Mouse (Mus musculus) frontal cortex, postnatal 36 days (tissue): ENCODE results near the gene Gm20388.

Experiments used
- DNase-seq, 2 experiments: peaks; one replicate each; pipeline ENCODE4 v3.0.0; 2022; ENCODE audit warnings: low spot score in 2 of 2

Gm20388 gene

GRCm38 (mm10) chr8:122806956-122807538 lies 2896.4 kb downstream of the Gm20388 start:
- no peak for DNase-seq

- no peak for DNase-seq
Observed at GRCm38 (mm10) chr8:122807907-122808306, 2897.3 kb downstream of the Gm20388 start.

DNA sequence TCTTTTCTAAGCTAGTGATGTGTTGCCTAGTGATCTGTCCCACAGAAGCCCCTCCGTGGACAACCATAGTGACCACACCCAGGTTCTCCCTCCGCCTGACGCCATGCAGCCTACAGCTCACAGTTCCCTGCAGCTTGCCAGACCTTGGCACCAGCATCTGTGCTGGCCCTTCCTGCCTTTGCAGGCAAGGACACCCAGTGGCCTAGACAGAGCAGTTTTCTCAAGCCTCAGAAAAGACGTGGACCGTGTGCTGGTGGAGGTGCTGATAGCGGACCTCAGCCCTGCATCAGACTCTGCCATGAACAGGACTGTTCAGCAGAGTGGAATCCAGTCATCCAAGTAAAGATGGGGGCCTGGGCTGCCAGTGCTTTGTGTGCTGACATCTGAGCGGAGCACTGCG lies 2899.7 kb downstream of the Gm20388 start:
- no peak for DNase-seq

DNA sequence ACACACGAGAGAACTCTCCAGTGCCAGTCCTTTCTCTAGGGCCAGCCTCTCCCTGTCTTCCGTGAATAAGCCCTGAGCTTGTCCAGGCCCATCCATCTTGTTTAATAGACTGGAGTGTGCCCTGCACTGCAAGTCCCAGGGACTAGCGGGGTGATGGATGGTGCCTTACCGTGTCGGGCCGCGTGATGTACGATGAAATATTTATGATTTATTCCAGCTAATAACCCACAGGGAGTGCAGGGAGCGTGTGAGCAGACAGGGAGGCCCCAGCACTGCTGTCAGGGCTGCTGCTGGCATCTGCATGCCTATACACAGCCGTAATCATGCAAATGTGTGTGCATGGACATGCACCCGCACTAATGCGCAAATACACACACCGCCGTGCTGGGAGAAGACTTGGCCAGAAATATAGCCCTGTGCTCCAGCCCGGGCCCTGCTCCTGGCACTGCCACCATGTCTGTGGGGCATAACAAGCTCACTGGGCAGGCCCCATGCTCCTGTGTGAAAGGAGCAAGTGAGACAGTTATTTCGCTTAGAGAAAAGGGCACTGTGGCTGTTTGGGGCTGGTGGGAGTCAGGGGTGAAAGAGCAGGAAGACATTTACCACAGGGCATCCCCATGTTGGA lies 2901.3 kb downstream of the Gm20388 start:
- DNase-seq = no peak

DNA sequence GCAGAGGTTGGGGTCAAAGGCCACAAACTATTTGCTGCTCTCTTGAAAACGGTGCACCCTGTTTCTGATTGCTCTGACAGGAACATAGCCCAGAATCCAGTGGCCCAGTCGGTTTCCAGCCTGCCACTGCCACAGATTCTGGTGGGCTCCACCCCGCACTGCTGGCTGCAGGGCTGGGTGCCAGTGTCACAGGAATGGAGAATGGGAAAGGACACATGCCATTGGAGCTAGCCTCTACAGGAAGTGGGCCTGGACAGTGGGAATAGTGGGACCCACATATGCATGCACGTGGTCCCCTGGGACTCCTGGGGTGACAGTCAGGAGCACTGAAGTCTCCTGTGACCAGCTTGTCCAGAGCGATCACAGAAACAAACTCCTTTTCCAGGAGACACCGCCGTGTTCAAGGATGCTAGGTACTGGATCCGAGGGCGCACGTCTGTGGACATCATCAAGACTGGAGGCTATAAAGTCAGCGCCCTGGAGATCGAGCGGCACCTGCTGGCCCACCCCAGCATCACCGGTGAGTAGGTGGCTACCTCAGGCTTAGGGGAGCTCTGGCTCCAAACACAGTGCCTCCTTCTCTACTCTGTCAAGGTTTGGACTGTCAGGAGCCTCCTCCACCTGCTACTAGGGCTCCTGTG lies 2902.1 kb downstream of the Gm20388 start:
- no peak for DNase-seq

- DNase-seq = no peak
Observed at GRCm38 (mm10) chr8:122814608-122815007, 2904.0 kb downstream of the Gm20388 start.

GRCm38 (mm10) chr8:122816965-122817364 lies 2906.3 kb downstream of the Gm20388 start:
- no peak for DNase-seq

DNA sequence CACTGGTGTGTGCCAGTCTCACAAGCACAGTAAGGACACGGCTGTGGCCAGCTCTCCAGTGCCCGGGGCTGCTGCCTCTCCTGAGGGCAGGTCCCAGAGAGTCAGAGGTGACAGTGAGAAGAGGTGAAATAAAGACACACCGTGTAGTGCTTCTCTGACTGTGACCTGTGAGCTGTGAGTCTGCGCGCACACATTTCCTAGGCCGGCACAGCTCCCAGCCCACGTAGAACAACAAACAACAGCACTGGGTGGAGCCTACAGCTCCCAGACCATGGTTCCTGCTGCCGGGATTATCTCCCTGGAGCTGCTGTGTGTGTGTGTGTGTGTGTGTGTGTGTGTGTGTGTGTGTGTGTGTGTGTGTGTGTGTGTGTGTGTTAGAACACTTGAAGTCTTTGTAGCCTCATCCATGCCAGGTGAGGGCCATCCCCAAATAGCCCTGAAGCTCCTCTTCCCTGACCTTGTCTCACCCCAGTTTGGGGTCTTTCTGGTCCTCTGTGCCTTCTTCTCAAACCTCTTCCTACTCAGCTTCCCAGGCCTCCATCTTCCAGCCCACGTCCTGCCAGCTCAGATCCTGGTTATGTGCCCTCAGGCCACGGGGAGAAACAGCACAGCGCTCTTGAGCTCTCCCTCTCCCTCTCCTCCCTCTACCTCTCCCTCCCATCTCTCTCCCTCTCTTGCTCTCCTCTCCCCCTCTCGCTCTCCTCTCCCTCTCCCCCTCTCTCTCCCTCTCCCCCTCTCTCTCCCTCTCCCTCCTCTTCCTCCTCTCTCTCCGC lies 2907.3 kb downstream of the Gm20388 start:
- no peak for DNase-seq

DNA sequence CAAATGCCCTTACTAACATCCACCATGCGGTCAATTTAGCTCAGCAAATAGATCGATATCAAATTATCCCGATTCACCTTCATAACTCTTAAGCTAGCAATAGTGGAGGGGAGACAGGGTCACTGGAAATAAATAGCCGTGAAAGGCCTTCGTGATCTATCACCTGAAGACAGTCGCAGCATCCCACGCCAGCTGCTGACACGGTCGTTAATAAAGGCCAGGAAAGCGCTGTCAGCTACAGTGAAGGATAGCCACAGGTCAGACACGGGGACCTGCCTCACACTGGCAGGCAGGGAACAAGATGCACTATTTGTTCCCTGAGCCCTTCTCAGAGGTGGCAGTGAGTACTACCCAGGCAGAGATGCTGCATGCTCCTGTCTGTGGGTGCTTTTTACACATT lies 2909.1 kb downstream of the Gm20388 start:
- no peak for DNase-seq

DNA sequence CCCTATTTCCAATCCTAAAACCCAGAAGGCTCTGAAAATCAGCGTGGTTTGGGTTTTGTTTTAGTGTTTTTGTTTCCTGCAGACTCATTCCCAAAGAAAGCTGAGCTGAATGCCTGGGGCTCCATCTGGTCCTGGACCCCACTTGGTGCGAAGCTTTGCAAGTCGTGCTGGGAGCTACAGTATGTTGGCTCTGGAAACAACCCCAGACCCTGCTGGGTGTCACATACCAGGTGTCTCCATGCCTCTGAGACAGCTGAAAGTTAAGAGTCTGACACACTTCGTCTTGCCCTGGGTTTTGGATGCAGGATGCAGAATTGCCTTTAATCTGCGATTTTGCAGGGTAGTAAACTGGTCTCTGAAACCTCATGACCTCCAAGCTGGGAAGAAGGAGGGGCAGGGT lies 2913.9 kb downstream of the Gm20388 start:
- no peak for DNase-seq

DNA sequence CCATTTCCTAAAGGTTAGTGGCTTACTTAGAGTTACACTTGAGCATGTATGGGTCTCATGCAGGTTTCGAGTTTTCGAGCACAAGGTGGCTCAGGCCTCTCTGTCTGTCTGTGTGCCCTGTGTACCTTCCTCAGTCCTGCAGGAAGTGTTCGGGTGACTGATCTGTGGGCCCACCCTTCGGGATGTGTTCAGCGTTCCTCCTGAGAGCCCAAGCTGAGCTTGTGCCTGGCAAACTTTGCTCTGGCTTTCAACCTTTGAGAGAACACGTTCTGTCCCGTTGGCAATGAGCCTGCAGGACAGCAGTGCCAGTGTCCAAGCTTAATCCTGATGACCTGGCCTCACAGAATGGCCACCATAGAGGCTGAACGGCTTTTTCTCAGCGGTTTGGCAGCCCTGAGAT lies 2914.3 kb downstream of the Gm20388 start:
- no peak for DNase-seq

- no peak for DNase-seq
Observed at GRCm38 (mm10) chr8:122825408-122825807, 2914.8 kb downstream of the Gm20388 start.

DNA sequence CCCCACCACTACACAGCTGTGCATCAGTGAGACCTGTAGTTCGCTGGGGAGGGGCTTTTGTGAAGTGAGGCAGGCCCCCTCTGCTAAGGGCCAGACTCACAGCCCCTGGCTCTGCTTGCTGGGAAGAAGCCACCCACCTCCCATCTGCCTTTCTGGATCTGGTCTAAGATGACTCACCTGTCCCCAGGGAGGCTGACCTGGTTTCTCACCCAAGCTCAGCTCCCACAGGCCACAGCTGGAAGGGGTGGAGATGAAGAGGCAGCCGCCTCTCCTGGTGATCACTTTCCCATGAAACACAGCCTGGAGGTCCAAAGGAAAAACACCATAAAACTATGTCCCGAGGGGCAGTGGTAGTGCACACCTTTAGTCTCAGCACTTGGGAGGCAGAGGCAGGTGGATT lies 2918.8 kb downstream of the Gm20388 start:
- no peak for DNase-seq

DNA sequence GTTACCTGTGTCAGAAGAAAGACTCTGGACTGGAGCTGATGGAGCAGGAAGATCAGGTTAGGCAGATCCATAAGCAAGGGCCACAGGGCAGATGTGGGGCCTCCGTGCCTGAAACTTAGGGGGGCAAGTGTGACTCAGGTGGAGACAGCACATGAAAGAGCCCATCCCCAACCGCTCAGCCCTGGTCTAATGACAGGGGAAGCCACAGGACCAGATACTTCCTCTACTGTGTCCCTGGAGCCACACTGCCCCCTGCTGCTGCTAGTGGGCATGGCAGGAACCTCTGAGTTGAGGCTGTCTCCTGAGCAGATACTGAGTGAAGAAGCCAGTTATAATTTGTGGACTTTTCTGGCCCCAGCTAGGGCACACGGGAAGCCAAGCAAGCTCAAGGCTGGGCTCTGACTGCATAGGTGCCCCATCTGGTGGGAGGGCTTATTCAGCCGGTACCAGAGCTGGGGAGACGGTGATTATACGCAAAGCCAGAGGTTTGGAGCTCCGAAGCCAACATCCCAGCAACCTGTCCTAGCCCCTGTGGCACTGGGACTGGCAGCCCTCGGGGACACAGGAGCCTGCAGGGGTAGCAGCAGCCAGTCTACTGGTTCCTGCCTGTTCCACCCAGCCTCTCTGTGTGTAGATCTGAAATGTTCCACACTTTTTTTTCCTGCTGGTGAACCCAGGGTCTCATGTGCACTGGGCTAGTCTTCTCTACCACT lies 2919.9 kb downstream of the Gm20388 start:
- peak; percentile 93 for DNase-seq

GRCm38 (mm10) chr8:122834416-122834815 lies 2923.8 kb downstream of the Gm20388 start:
- no peak for DNase-seq

- peak; percentile 70 to 80 for DNase-seq
Observed at GRCm38 (mm10) chr8:122834971-122835370, 2924.3 kb downstream of the Gm20388 start.

DNA sequence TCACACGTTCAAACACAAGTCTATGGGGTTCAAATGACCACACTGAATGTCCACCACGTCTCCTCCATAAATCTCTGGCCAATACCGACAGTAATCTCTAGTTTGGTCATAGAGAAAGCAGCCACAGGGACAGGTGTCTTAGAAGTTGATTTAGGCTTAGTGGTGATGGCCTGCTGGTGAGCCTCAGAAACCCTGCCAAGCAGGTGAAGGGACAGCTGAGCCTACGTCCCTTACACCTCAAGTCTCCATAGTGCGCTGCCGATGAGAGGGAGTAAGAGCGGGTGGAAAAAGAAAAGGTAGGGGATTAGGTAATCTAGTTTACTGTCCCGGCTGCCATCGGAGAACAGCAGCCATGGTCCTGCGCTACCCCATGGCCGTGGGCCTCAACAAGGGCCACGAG lies 2925.6 kb downstream of the Gm20388 start:
- no peak for DNase-seq

- DNase-seq = no peak
Observed at GRCm38 (mm10) chr8:122836696-122837095, 2926.1 kb downstream of the Gm20388 start.

DNA sequence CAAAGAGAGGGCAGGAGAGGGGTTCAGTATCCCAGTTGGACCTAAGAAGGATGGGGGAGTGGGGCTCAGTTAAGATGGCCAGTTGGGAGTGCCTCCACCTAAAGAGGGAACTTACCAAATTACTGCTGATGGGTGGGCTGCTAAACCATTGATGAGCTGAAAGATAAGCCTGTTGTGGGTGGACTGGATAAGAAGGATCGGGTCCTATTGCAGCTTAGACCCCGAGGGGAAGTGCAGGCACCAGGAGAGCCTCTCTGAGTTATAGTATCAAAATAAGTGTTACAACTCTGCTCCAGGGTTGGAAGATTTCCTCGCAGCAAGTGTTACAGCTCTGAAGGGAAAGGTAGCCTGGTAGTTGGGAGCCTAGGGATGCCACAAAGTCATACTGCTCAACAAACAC lies 2933.5 kb downstream of the Gm20388 start:
- DNase-seq = no peak

- DNase-seq = no peak
Observed at GRCm38 (mm10) chr8:122845662-122846061, 2935.0 kb downstream of the Gm20388 start.

DNA sequence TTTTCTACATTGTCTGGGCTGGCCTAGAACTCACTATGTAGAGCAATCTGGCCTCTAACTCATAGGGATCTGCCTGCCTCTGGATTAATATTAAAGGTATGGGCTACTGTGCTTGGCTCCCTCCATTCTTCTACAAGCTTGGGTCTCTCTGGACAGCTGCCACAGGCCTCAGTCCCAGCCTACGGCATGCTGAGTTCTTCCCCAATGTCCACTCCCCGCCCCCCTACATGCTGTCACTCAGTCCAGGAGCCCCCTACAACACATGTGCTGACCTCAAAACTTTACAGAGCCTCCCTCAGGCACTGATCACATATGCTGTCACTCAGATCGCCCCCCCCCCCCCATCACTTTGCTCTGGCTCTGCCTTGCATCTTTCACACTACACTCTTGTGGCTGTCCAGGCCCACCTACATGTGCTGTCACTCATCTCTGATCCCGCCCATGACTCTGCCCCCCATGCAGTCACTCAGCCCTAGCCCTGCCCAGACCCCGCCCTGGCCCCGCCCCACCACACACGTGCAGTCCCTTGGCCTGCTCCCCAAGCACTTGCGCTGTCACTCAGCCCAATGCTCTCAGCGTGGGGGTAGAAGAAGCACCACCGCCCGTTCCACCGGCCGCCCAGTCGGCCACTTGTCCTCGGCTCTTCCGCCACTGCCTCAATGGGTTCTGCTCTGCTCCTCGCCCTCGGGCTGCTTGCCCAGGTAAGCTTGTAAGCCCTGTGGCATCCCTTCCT lies 2937.4 kb downstream of the Gm20388 start, which contains the start of gene Cdh15:
Cdh15 (plus strand) TSS at position 138 of the 733 bp plus-strand sequence.
- peak in 1 of 2 experiments; percentile 18 for DNase-seq
